Mouse (Mus musculus) bone marrow macrophage, adult 2 months (primary cell): ENCODE results near the gene Ing5.

Source experiments
- CTCF ChIP-seq: IDR thresholded peaks from 2 replicates; pipeline ENCODE4 v1.5.1; 2012; ENCODE audit warnings: low read depth, mild to moderate bottlenecking, low read length, moderate library complexity
- POLR2A ChIP-seq: IDR thresholded peaks from 2 replicates; pipeline ENCODE4 v1.6.1; 2012; ENCODE audit warnings: mild to moderate bottlenecking, low read depth, low read length, borderline replicate concordance

GRCm38 (mm10) chr1:93857991-93858390 is 54.2 kb downstream of the Ing5 start:
- TF ChIP-seq CTCF = no peak
- TF ChIP-seq POLR2A = no peak
